Mouse (Mus musculus) CD4-positive helper T cell, adult 2 months (primary cell): ENCODE measurements around the gene Fn3krp.
A peak's percentile ranks its signal among the peaks of the same experiment; 100 is the strongest.

Experiments used
- DNase-seq: peaks from one replicate; pipeline ENCODE4 v3.0.0-alpha.2; 2012; ENCODE audit warnings: low read depth, missing footprints, low spot score

Fn3krp gene

DNA sequence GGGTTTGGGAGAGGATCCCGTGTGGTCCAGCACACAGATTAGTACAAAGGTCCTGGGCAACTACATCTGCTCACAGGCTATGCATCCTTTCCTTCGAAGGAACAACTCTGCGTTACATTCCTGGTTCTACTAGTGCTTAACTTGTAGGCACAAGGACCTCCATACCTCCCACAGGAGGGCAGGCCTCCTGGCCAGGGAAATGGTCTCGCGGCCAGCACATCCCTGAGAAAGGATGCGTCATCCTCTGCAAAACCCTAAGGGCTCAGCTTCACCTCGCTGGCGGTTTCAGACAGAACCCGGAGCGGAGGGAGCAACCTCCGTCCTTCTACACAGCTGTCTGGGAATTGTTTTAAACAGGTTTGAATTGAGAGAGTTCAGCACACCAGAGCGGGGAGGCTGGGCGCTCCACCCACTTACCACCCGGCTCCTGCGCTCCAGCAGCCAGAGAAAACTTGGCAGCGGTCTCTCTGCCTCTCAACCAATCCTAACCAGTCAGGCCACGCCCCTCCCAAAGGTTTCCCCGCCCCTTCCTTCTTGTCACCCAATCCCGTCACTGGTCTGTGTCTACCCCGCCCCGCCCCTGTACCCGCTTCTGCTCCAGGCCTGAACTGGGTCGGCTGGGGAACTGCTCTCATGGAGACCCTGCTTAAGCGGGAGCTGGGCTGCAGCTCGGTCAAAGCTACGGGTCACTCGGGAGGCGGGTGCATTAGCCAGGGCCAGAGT lies at the start of gene Fn3krp:
Fn3krp (plus strand) TSS at position 572 of the 723 bp plus-strand sequence.
- DNase-seq = peak; percentile 97

DNA sequence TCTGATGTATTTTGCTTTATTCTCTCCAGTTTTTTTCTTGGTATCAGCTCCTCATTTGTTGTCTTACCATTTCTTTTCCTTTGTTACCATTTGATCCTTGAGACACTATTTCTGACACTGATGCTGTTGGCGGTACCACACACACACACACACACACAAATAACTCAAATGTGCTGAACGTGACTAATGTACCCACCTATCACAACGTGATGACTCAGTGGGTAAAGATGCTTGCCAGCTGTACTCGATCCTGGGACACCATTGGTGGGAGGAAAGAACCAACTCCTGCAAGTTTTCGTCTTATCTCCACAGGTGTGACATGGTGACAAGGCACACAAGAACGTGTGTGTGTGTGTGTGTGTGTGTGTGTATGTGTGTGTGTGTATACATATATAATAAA lies 47.9 kb upstream of the Fn3krp start:
- no peak for DNase-seq

DNA sequence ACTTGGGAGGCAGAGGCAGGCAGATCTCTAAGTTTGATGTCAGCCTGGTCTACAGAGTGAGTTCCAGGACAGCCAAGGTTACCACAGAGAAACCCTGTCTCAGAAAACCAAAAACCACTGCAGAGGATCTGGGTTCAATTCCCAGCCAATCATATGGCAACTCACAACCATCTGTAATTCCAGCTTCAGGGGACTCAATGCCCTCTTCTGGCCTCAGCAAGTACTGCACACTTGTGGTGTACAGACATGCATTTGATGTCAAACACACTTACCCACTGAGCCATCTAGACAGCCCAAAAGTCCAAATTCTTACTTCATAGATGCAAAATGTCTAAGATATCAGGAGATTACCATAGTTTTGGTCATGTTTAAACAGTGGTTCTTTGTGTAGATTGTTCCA lies 42.6 kb upstream of the Fn3krp start:
- DNase-seq = no peak

DNA sequence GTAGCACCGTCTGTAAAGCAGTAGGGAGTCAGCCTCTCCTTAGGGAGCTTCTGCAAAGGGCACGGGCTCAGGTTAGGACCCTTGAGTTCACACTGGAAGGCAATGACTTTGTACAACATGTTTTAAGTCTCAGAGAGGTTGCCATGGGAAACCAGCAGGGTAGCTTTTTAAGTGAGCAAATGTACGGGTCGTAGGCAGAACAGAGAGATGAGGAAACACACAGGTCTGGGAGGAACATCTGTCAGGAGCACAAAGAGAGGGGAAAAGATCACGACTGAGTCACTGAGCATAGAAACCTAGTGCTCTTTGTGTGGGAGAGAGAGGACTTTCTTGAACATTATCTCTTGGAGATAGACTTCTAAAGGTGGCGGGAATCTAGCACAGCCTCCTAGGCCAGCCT lies 40.9 kb upstream of the Fn3krp start:
- DNase-seq = no peak

DNA sequence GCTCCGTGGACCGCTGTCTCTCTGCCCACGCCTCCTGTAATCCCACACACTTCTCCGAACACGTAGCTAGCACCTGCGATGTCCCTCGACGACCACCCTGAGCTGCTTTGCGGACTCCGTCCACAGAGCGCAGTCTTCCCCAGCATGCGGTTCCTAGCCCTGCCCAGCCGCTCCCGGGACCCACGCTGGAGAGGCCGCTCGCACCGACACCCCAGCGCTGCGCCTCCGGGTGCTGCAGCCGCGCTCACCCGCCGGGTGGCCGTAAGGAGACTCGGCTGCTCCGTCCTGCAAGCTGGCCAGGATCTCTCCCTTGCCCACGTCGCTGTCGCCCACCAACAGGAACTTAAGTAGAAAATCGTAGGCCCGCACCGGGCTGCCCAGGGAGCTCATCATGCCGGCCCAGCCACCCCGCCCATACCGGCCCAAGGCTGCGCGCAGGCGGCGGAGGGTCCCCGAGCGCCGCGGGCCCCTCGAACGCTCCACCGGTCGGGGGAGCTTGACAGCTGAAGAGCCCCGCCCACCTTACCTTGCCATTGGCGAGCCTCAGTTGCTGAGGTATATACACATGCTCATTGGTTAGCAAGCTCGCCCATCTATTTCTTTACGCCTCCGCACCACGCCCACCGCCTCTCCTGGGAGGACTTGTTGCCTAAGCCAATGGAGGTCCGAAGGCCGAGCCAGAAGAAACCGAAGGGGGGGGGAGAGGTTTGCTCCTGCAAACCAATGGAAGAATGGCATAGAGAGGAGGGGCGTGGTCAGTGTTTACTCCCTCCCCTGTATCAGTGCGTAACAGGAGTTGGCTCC lies 33.2 kb upstream of the Fn3krp start, which contains the start of gene Rab40b:
Rab40b (minus strand) TSS at position 502 of the 804 bp plus-strand sequence.
- DNase-seq = peak; percentile 53

DNA sequence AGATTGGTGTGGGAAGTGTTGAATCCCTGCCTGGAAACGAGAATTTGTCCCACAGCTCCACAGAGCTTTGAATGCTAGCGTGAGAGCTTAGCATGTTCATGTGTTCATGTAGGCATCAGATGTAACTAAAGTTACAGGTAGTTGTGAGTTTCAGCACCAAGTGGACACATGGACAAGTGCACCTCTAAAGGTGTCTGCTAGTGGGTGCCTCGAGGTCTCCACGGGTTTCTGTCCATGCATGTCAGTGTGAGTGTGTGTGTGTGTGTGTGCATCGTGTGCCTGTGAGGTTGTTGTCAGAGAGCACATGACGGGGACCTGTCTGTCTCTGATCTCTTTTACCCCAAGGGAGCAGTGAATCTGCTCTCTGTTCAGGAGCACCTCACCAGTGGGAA lies 32.7 kb upstream of the Fn3krp start:
- DNase-seq = no peak

DNA sequence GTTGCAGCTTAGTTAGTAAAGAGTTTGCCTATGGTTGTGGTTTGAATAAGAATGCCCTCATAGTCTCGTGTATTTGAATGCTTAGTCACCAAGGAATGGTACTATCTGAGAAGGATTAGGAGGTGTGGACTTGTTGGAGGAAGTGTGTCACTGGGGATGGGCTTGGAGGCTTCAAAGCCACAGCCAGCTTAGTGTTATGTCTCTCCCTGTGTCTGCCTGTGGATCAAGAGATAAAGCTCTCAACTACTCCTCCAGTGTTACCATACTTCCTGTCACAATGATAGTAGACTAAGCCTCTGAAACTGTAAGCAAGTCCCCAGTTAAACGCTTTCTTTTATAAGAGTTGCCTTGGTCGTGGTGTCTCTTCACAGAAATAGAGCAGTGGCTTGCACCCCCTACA lies 30.4 kb upstream of the Fn3krp start:
- DNase-seq = no peak

DNA sequence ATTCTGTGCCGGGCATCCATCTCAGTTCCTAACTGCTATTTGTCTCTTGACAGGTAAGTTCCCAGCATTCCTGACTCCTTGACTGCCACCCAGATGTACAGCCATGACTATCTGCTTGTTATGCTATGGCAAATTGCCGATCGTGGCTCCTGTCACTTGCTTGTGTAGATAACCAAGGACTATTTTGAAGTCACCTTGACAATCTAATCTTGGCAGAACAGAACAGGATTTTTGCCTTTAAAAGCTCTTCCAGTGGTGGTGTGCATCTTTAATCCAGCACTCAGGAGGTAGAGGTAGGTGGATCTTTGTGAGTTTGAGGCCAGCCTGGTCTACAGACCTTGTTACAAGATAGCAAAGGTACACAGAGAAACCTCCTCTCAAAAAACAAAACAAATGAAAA lies 28.8 kb upstream of the Fn3krp start:
- DNase-seq = no peak

DNA sequence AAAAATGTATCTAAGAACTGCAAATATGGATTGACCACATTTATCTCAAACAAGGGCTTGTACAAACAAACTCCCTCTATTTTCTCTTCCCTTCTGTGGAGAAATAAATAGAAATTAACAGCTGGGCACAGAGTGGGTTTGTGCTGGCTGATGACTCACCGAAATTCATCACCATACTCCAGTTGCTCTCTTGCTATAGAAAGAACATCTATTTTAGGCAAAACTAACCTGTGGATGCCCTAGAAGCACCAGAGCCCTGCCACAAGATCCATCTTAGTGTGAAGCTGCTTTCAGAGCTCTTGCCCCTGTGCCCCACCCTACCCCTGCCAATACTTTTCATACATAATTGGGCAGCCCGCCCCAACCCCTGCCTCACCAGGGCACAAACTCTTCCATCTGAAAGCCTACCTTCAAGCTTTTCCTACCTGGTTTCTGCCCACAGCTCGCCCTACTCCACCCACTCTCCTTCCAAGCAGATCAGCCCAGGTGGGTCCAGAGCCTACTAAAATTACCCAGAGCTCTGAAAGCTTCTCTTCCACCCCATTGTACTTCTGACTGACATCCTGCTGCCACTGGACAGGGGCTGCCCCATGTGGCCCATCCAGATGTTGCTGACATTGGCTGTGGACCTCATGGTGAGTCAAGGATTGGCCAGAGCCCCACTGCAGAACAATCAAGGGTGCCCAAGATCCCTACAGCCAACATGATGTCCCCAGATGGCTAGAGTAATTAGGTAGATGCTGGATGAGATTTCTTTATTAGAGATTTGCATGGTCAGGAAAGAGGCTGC lies 13.6 kb upstream of the Fn3krp start:
- no peak for DNase-seq

DNA sequence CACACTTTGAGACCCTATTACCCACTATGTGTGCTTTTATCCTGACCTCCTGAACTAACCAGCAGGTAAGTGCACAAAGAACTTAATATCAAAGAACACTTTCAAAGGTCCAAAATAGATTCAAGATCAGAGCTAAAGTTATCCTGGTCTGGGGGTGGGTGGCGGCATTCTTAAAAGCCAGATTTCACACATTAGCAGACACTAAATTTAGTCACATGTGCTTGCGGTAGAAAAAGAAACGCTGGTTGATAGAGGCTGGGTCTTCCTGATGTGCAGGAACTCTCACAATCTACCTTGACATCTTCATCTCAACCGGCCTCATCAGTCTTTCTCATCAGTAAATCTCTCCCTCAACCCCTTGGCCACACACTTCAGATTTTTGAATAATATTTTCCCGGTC lies 6.4 kb upstream of the Fn3krp start:
- no peak for DNase-seq

DNA sequence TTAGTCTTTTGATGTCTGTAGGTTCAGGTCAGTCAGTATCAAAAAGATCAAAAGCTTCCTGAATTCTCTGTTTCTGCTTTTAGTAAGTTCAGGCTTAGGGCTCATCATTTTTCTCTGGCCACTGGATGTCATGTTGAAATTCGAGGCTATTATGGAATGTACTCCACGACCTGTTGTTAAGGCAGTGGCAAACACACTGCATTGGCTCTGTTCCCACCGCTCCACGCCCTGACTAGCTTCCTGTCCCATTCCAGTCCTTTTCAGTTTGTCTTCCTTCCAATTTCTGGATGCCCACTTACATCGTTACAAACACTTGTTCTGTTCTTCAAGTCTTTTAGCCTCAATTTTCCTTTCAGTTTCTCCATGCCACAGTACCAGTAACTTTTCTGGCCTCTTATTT lies 5.8 kb upstream of the Fn3krp start:
- DNase-seq = no peak

DNA sequence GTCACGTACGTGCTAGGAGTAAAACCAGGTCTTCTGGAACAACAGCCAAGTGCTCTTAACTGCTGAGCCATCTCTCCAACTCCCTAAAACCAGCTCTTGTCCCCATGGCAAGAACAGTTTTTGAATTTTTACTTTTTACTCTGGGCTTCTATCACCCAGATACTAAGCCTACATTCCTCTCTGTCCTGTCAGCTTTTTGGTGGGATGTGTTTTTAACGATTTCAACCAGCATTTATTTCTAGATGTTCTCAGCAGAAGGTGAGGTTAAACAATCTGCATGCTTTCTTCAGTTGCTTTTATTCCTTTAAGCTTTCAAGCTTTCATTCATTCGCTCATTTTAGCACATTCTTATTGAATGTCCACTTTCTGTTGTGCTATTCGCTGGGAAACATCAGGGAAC lies 3.2 kb upstream of the Fn3krp start:
- no peak for DNase-seq

DNA sequence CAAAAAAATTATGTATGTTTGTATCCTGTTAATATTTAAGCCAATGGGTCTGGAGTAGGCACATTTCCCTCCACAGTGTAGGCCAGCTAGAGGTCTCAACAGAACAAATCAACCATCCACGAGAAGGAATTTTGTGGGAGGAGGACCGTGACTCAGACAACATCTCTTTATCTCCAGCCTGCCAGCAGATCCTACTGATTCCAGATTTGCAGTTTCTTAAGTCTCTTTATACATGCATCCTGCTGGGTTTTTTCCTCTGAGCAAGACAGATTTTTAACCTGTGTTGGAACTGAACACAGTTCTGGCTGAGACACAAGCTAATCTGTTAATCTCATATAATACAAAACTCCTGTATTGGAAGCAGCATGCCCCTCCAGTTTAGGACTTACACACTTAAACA lies 2.3 kb upstream of the Fn3krp start:
- DNase-seq = no peak

DNA sequence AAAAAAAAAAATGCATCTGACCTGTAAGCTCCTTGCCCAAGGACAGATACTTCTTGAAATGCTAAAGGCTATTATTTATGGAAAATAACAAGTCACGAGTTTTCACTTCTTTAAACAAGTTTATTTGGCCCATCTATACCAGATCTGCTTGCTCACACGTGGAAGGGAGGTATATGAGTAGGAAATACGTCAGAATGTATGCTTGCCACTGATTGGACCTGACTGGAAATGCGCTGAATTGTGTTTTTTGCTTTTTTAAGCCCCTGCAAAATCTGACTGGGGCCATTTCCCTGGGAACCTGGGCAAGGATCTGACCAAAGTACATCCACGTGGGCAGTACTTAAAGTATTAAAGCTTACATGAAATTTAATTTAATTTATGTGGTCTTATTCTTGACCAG lies 822 bp upstream of the Fn3krp start:
- no peak for DNase-seq

DNA sequence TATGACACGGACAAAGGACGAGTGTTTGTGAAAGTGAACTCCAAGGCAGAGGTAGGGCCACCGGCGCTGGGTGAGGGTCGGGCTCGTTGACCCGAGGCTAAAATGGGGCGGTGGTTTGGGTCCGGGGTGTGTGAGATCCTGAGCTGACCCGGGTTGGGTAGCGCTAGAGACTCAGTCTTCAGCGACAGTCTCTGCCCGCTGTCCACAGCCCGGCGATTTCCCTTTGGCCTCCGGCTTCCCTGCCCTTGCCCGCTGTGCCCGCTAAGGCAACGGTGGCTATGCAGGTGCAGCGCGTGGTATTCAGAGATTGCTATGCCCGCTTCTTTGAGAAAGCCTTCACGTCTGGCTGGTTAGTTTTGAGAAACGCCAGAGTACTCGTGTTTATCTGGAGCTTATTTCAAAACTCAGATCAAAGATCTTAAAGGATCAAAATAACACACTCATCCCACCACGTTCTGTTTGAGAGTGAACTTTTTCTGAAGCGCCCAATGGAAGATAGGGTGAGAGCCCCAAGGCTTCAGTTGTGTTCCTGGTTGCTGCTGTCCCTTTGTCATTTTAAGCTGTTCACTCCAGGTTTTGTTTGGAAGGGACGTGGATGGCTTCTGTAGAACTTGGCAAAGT lies 462 bp downstream of the Fn3krp start:
- DNase-seq = no peak

DNA sequence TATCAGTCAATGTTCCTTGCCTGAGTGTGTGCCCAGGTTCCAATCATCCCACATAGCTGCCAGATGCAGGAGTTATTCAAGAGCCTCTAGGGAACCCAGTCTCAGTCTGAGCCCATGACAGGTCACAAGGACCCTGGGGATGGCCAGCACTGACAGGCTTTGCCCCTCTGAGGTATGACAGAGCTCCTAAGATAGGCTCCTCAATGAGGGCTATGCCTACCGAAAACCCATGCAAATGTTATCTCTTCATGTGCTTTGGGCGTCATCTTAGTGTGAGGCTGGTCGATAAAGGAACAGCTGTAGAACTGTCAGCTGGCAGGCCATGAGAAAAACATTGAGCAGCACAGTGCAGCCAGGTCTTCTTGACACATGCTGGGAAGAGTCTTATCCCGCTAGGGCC lies 12.2 kb downstream of the Fn3krp start:
- DNase-seq = no peak

DNA sequence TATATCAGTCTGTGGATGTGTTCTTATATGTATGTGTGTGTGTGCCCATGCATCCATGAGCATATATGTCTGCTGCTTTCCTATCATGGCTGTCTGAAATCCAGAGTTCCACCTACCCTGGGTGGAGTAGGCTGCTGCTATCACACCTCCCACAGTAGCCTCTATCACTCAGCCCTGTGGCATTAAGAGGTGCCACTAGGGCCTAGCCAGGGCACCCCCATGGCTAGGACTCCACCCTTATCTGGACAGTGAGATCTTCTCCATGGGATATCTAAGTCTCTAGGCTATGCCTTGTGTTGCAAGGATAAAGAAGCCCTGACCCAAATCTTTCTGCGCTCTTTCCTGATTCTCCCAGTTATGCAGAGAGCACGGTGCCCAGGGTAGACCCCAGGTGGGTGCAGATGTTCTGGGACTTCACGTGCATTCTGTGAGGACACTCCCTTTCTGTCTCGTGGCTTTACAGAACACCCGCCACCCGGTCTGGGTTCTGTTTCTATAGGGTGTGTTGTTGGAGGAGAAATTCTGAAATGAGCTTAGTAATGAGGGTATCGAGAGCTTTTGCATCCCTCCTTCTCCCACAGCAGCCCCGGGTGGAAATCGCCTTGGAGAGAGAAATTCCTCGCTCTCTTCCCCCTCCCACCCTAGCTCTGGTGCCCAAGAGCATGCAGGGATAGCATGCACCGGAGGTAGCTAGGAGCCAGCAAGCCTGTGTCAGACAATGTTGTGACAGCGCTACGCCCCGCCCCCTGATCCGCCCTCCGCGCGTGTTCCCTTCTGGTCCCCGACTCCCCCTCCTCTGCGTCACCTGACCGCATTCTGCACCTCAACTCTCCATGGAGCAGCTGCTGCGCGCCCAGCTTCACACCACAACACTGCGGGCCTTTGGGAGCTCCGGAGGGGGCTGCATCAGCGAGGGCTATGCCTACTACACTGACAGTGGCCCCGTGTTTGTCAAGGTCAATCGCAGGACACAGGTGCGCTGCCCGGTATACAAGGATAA lies 13.3 kb downstream of the Fn3krp start, which contains the start of gene Fn3k:
Fn3k (plus strand) TSS at position 758 of the 1,000 bp plus-strand sequence.
- DNase-seq = peak; percentile 90

DNA sequence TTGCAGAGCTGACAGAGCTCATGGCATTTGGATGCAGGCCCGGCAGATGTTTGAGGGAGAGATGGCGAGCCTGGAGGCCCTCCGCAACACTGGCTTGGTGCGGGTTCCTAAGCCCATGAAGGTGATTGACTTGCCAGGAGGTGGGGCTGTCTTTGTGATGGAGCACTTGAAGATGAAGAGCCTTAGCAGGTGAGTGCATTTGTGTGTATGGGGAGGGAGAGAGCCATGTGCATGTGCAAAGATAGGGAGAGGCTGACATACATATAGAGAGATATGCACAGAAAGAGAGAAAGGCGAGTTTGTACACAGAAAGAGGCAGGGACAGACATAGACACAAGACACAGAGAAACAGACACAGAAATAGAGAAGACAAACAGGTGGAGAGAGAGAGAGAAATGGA lies 16.0 kb downstream of the Fn3krp start:
- DNase-seq = no peak

DNA sequence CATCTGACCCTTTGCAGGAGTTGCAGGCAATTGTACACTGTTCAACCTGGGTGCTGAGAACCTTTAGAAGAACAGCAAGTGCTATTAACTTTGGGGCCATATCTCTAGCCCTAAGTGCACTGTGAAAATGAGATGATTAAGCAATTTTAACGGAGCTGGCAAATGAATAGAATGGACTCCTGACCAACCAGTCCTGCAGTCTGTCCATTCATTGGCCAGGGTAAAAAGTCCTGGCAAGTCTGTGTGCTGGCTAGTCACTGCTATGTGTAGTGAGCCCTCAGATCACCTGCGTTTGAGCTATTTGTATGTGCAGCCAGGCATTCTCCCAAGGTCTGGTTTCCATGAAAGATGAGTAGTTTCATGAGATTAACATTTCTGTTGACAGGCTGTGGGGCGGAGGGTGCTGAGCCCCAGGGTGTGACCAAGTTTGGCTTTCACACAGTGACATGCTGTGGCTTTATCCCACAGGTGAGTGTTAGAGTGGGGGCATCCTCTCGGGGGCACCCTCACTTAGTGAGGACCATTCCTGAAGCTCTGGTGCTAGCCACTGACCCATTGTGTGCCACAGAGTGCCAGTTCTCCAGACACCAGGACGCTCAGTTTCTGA lies 18.6 kb downstream of the Fn3krp start:
- DNase-seq = no peak

DNA sequence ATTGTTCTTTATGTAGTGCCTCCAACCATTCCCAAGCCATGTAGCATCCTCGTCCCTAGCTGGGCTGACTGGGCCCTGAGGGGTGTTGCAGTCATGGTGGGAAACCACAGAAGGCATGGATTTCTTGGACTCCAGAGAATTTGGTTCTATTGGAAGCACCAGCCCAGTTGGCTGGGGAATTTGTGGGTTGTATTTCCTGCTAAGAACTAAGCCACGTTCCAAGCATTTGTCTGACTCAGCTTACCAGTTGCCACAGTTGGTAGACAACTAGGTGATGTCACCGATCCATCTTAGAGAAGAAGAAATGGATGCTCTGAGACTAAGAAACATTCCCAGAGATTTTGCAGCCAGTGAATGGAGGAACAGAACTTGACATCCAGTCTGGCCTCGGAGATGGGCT lies 20.5 kb downstream of the Fn3krp start:
- no peak for DNase-seq
